Mouse (Mus musculus) intestine, embryonic 14.5 days (tissue): ENCODE measurements around the gene Hist1h4n. TPM values are rescaled to one million over a fixed set of nuclear protein-coding genes. Genes with fewer than 3 reads are reported as not detected.
"Not testable (repeated sequence)": the region's sequence is repeated elsewhere in the genome, so short reads cannot be mapped to it uniquely, and the experiment has no call there.

Experiments
- ATAC-seq: fragments of 200-750 bp; cut with Nextera tagmentation; replicated peaks from 2 replicates; pipeline ENCODE4 v1.8.0; 2017; ENCODE audit warnings: low read depth, moderate number of reproducible peaks, moderate TSS enrichment, moderate library complexity; ENCODE audit not compliant: low FRiP score, low TSS enrichment
- DNase-seq: peaks from one replicate; pipeline ENCODE4 v3.0.0-alpha.2; 2018; ENCODE audit warnings: low spot score
- H3K27ac ChIP-seq: fragments of 300-500 bp; sonication (generic); 2 replicates; pipeline ENCODE4 v1.5.1; 2014; ENCODE audit warnings: low read depth, mild to moderate bottlenecking, control low read depth
- H3K27me3 ChIP-seq: fragments of 300-500 bp; sonication (generic); replicated peaks from 2 replicates; pipeline ENCODE4 v1.6.1; 2014; ENCODE audit warnings: low read length, control low read depth; ENCODE audit not compliant: control insufficient read depth, insufficient read depth
- H3K36me3 ChIP-seq: fragments of 300-500 bp; sonication (generic); 2 replicates; pipeline ENCODE4 v1.6.1; 2014; ENCODE audit warnings: low read length, control low read depth; ENCODE audit not compliant: control insufficient read depth, insufficient read depth
- H3K4me1 ChIP-seq: fragments of 300-500 bp; sonication (generic); replicated peaks from 2 replicates; pipeline ENCODE4 v1.6.1; 2014; ENCODE audit warnings: low read length, control low read depth, mixed read lengths; ENCODE audit not compliant: control insufficient read depth, insufficient read depth
- H3K4me2 ChIP-seq: fragments of 300-500 bp; sonication (generic); 2 replicates; pipeline ENCODE4 v1.6.1; 2014; ENCODE audit warnings: low read length
- H3K4me3 ChIP-seq: fragments of 300-500 bp; sonication (generic); 2 replicates; pipeline ENCODE4 v1.5.1; 2014; ENCODE audit warnings: low read depth, low read length, control low read depth, mixed read lengths
- H3K9ac ChIP-seq: fragments of 300-500 bp; sonication (generic); 2 replicates; pipeline ENCODE4 v1.6.1; 2014; ENCODE audit warnings: mild to moderate bottlenecking, low read length
- H3K9me3 ChIP-seq: fragments of 300-500 bp; sonication (generic); 2 replicates; pipeline ENCODE4 v1.6.1; 2016; ENCODE audit warnings: low read length, control low read depth; ENCODE audit not compliant: control insufficient read depth
- WGBS: fragments of 180-500 bp; shearing (Covaris S2); extraction: QIAGEN DNeasy Blood & Tissue Kit; methylation state at CpG from one replicate; pipeline ENCODE4 v1.1.7; 2014; 5-methylcytosine and 5-hydroxymethylcytosine counted together
- polyA plus RNA-seq: library from polyadenylated mRNA; unstranded; fragments of >200 nt; fragmentation: Nextera tagmentation; extraction: Ambion mirVana; gene quantifications from 2 replicates; pipeline ENCODE4 v1.2.1, GENCODE M21; 2014

The Hist1h4n gene
- polyA plus RNA-seq, 1 experiment from 2014 or later: 22.9 TPM

- not testable (repeated sequence) for H3K4me1 ChIP-seq, H3K27ac ChIP-seq, H3K9me3 ChIP-seq, DNase-seq, H3K4me3 ChIP-seq, H3K9ac ChIP-seq, H3K4me2 ChIP-seq, H3K27me3 ChIP-seq, H3K36me3 ChIP-seq
- ATAC-seq: peak; percentile 38
- no CpG with 5 or more reads among the region's 8 CpGs for WGBS
Observed at GRCm38 (mm10) chr13:21811074-21811473, 20.9 kb downstream of the Hist1h4n start.

GRCm38 (mm10) chr13:21810073-21810472, 21.9 kb downstream of the Hist1h4n start, which contains the start of the genes Hist1h2bq and Hist1h2ao:
Gene Hist1h2bq, minus strand, starts transcription at chr13:21810197.
Gene Hist1h2ao, plus strand, starts transcription at chr13:21810465.
- H3K27me3 ChIP-seq, H3K4me2 ChIP-seq, H3K9me3 ChIP-seq, H3K4me1 ChIP-seq, H3K4me3 ChIP-seq, H3K36me3 ChIP-seq, H3K27ac ChIP-seq, DNase-seq, H3K9ac ChIP-seq: not testable (repeated sequence)
- ATAC-seq: peak; percentile 93
- WGBS: no CpG with 5 or more reads among the region's 23 CpGs

- not testable (repeated sequence) for H3K27ac ChIP-seq, H3K27me3 ChIP-seq, H3K9me3 ChIP-seq, H3K4me3 ChIP-seq, H3K4me1 ChIP-seq, H3K4me2 ChIP-seq, H3K9ac ChIP-seq, H3K36me3 ChIP-seq, DNase-seq
- no CpG with 5 or more reads among the region's 4 CpGs for WGBS
- ATAC-seq: peak; percentile 74; the same call in 1 of the 2 replicates
Observed at GRCm38 (mm10) chr13:21803058-21803457, 28.9 kb downstream of the Hist1h4n start.

- not testable (repeated sequence) for H3K4me1 ChIP-seq, H3K9ac ChIP-seq, ATAC-seq, H3K36me3 ChIP-seq, H3K27ac ChIP-seq, H3K4me2 ChIP-seq, H3K27me3 ChIP-seq, H3K9me3 ChIP-seq, H3K4me3 ChIP-seq, DNase-seq
Observed at GRCm38 (mm10) chr13:21797163-21797562, 34.8 kb downstream of the Hist1h4n start.

DNA sequence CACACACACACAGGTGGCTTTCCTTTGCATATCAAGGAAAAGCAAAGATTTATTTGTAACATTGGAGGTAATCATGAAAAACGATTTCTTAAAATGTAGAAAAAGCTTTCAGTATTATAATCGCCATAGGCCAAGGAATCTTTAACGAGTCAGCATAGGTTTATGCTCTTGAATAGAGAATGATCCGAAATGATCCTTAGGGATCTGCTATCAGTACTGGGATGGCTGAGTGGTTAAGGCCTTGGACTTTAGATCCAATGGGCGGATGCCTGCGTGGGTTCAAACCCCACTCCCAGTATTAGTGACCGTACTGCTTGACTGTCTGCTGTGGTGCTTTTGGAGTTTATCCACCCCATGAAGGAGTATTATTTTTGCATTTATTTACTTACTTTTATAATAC, 36.4 kb downstream of the Hist1h4n start:
- no peaks in the 10 kb centered on the region for H3K27me3 ChIP-seq
- no peaks in the 10 kb centered on the region for H3K9me3 ChIP-seq
- no peak overlapping the region for H3K9ac ChIP-seq
- DNase-seq (no peak), ATAC-seq (no peak)
- WGBS: 90% methylated on average over 7 of the region's 7 CpGs
- H3K27ac ChIP-seq: no peak overlapping the region
- H3K4me3 ChIP-seq: no peak overlapping the region
- H3K4me1 ChIP-seq: peaks cover 4% of the 10 kb centered on the region; the same call in 1 of the 2 replicates
- H3K4me2 ChIP-seq: no peak overlapping the region
- no peaks in the 10 kb centered on the region for H3K36me3 ChIP-seq

DNA sequence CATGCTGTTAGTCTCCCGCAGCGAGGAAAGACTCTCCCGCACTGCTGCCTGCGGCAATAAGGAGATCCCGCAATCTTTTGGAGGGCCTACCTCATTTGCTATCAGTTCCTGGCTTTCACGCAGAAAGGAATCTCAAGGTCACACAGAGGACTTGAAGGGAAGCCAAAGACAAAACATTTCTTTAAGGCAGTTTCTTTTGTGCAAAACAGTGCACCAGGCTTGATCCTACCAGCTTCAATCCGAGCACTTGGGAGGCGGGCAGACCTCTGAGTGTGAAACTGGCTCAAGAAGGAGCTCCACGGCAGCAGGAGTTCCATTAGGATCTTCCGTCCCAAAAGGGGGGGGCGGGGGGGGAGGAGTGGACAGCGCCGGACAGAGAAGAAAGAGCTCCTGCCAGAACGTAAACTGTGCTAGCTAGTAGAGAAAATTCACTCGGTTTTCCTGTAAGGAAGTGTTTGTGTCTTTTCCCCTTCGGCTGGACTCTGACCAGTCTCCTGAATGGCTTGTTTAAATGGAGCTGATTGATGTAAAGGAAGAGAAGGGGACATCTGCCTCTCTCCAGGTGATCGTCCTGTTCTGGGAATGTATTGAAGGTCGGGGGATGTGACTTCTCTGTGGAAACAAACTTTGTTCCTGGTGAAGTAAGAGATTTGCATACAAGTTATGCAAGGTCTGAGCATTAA, 41.3 kb downstream of the Hist1h4n start:
- Histone ChIP-seq H3K9me3 (no peaks in the 10 kb centered on the region), H3K4me2 (peak overlapping the region; percentile 51), H3K9ac (peak overlapping the region; percentile 34), H3K4me1 (peaks cover 21% of the 10 kb centered on the region), H3K4me3 (peak overlapping the region; percentile 16), H3K36me3 (no peaks in the 10 kb centered on the region), H3K27ac (peak overlapping the region; percentile 44; the same call in 1 of the 2 replicates), H3K27me3 (no peaks in the 10 kb centered on the region)
- DNase-seq (peak; percentile 68), ATAC-seq (no peak)
- 8% methylated on average over 17 of the region's 18 CpGs for WGBS

- H3K4me2 ChIP-seq: no peak overlapping the region
- peaks cover 24% of the 10 kb centered on the region for H3K4me1 ChIP-seq
- no peaks in the 10 kb centered on the region for H3K9me3 ChIP-seq
- no peak for ATAC-seq
- WGBS: 38% methylated on average over 6 of the region's 6 CpGs
- H3K36me3 ChIP-seq: no peaks in the 10 kb centered on the region
- peak; percentile 50 for DNase-seq
- H3K27me3 ChIP-seq: no peaks in the 10 kb centered on the region
- H3K9ac ChIP-seq: no peak overlapping the region
- no peak overlapping the region for H3K4me3 ChIP-seq
- H3K27ac ChIP-seq: no peak overlapping the region
Observed at GRCm38 (mm10) chr13:21789925-21790324, 42.1 kb downstream of the Hist1h4n start.

GRCm38 (mm10) chr13:21787760-21788593, 44.0 kb downstream of the Hist1h4n start:
- peak overlapping the region; percentile 21 for H3K4me3 ChIP-seq
- peak overlapping the region; percentile 47 for H3K9ac ChIP-seq
- ATAC-seq (no peak; the same call in 1 of the 2 replicates), DNase-seq (peak; percentile 51)
- peak overlapping the region; percentile 88 for H3K27ac ChIP-seq
- H3K4me1 ChIP-seq: peaks cover 31% of the 10 kb centered on the region
- peak overlapping the region; percentile 55 for H3K4me2 ChIP-seq
- no peaks in the 10 kb centered on the region for H3K9me3 ChIP-seq
- no peaks in the 10 kb centered on the region for H3K27me3 ChIP-seq
- WGBS: 24% methylated on average over 14 of the region's 21 CpGs
- H3K36me3 ChIP-seq: no peaks in the 10 kb centered on the region
